Mouse (Mus musculus) inflammation-experienced regulatory T-cells, adult 6 months (primary cell): Measurements from ENCODE around the gene B3galt1. TPM values are rescaled to one million over a fixed set of nuclear protein-coding genes. Genes with fewer than 3 reads are reported as not detected.

ENCODE experiments used
- ATAC-seq: one replicate; pipeline ENCODE4 v1.8.0; 2017
- polyA plus RNA-seq, 3 experiments: library from polyadenylated mRNA; unstranded; fragments of 100-300 nt; shearing (Covaris generic); gene quantifications; one replicate each; pipeline ENCODE4 v1.2.1; 2017

The B3galt1 gene
- polyA plus RNA-seq, 3 experiments from 2014 or later: 0.19 to 0.86 TPM; not detected in 1

- ATAC-seq: no peak
Measured at GRCm38 (mm10) chr2:67956182-67956581, 390.5 kb downstream of the B3galt1 start.

- ATAC-seq: no peak
Measured at GRCm38 (mm10) chr2:67957561-67957960, 391.9 kb downstream of the B3galt1 start.

GRCm38 (mm10) chr2:67960711-67961110 lies 395.0 kb downstream of the B3galt1 start:
- no peak for ATAC-seq

GRCm38 (mm10) chr2:67968812-67969211 lies 403.1 kb downstream of the B3galt1 start:
- no peak for ATAC-seq

- no peak for ATAC-seq
Measured at GRCm38 (mm10) chr2:67971091-67971490, 405.4 kb downstream of the B3galt1 start.

GRCm38 (mm10) chr2:67971576-67971975 lies 405.9 kb downstream of the B3galt1 start:
- ATAC-seq: no peak

GRCm38 (mm10) chr2:67975764-67976163 lies 410.1 kb downstream of the B3galt1 start:
- no peak for ATAC-seq

- ATAC-seq: no peak
Measured at GRCm38 (mm10) chr2:67976488-67976887, 410.8 kb downstream of the B3galt1 start.

GRCm38 (mm10) chr2:67977620-67978262 lies 412.1 kb downstream of the B3galt1 start:
- no peak for ATAC-seq

- ATAC-seq: no peak
Measured at GRCm38 (mm10) chr2:67983563-67983962, 417.9 kb downstream of the B3galt1 start.

GRCm38 (mm10) chr2:67985133-67985532 lies 419.5 kb downstream of the B3galt1 start:
- ATAC-seq: no peak

- no peak for ATAC-seq
Measured at GRCm38 (mm10) chr2:67993421-67993820, 427.8 kb downstream of the B3galt1 start.

- no peak for ATAC-seq
Measured at GRCm38 (mm10) chr2:68003091-68003490, 437.4 kb downstream of the B3galt1 start.

GRCm38 (mm10) chr2:68005210-68005609 lies 439.5 kb downstream of the B3galt1 start:
- ATAC-seq: no peak

GRCm38 (mm10) chr2:68005711-68006110 lies 440.0 kb downstream of the B3galt1 start:
- no peak for ATAC-seq

GRCm38 (mm10) chr2:68011336-68011735 lies 445.7 kb downstream of the B3galt1 start:
- no peak for ATAC-seq

- no peak for ATAC-seq
Measured at GRCm38 (mm10) chr2:68020251-68020680, 454.6 kb downstream of the B3galt1 start.

GRCm38 (mm10) chr2:68021541-68022152 lies 456.0 kb downstream of the B3galt1 start:
- ATAC-seq: no peak

GRCm38 (mm10) chr2:68028811-68029210 lies 463.1 kb downstream of the B3galt1 start:
- no peak for ATAC-seq

- ATAC-seq: no peak
Measured at GRCm38 (mm10) chr2:68034711-68035110, 469.0 kb downstream of the B3galt1 start.

- no peak for ATAC-seq
Measured at GRCm38 (mm10) chr2:68040752-68041151, 475.1 kb downstream of the B3galt1 start.

- no peak for ATAC-seq
Measured at GRCm38 (mm10) chr2:68052481-68052880, 486.8 kb downstream of the B3galt1 start.

GRCm38 (mm10) chr2:68053243-68053642 lies 487.6 kb downstream of the B3galt1 start:
- no peak for ATAC-seq

- no peak for ATAC-seq
Measured at GRCm38 (mm10) chr2:68061341-68061740, 495.7 kb downstream of the B3galt1 start.
